Mouse (Mus musculus): ENCODE results near the gene Gdi1. TPM values are rescaled to one million over a fixed set of nuclear protein-coding genes. Genes with fewer than 3 reads are reported as not detected.

Gdi1 gene
- 616 and 685 TPM in 2 replicates for polyA plus RNA-seq (2016; fragmentation: Nextera tagmentation; extraction: Ambion mirVana)

DNA sequence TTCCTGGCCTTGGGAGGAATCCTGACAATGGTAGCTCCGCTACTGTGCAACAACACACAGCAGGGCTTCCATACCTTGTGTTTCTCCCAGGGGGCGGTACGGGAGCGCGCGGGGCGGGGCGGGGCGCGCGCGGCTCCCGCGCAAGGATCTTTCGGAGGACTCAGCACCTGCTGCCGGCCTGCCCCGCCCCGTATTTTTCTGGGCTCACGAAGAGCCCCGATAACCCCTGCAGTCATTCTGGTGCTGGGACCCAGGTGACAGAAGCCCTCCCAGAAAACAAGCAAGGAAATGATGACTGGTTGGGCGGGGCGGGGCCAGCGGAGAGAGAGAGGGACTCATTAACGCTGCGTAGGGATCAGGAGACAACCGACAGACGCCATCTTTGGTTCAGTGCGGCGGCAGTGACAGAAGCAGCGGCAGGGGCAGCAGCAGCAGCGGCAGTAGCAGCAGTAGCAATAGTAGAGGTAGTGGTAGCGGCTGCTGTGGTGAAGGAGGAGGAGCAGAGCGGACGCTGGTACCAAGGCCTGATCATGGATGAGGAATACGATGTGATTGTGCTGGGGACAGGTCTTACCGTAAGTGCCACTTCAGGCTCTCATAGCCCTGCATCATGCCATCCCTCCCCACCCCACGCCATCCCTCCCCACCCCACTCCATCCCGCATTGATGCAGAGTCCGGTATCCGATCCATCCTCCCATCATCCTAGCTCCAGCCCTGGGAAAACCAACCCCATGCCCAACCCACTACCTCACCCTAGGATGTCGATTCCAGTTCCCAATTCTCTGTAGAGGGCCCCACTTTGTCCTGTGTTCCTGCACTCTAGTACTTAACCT, at the start of gene Gdi1:
TSS of gene Gdi1 (plus strand) at position 132 of the 834 bp plus-strand sequence.
- Histone ChIP-seq H3K9me3 (no peaks in the 10 kb centered on the region), H3K9ac (replicated peaks) (peak within 1 kb of the TSS; percentile 84), H3K4me2 (replicated peaks) (peak within 1 kb of the TSS; percentile 70), H3K36me3 (peaks cover 65% of the 10 kb centered on the region), H3K4me1 (peaks cover 9% of the 10 kb centered on the region), H3K27ac (replicated peaks) (peak within 1 kb of the TSS; percentile 91), H3K27me3 (no peaks in the 10 kb centered on the region), H3K4me3 (peak within 1 kb of the TSS; percentile 60)
- 25% methylated on average over 41 of the region's 41 CpGs for WGBS
- peak; percentile 79 for ATAC-seq (ENCODE audit: low FRiP score, low read depth)

DNA sequence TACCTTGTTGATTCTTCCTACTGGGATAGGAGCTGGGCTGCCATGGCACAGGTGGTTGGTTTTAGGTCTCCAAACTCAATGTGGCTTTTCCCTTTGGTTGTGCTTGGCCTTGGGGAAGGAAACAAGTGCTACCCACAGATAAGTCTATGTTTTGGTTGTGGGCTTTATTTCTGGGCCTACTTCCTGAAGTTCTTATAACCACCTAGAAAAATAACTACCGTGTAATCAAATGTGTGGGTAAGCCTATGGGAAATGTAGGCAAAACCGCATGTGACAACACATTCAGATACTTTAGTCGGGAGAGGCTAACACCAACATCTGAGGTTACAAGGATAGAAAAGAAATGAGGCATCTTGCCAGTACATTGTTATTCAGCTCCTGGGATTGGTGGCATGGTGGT, 47.1 kb upstream of the Gdi1 start:
- Histone ChIP-seq H3K36me3 (no peaks in the 10 kb centered on the region; the same call in 1 of the 2 replicates), H3K4me3 (no peak overlapping the region)
- 94% methylated on average over 3 of the region's 3 CpGs for WGBS

DNA sequence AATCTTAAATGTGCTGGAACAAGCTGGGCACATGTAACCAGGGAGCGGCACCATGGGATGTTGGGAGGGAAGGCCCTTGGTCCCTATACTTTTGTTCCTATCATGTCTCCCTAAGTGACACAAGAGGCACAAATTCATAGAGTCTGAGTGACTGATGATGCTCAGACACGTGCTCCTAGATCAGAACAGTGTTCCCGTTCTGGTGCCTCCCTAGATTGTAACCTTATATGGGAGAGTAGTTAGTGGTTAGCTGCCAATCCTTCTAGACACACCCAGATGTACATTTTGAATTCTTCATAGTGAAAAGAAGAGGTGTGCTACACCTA, 35.1 kb upstream of the Gdi1 start:
- Histone ChIP-seq H3K27ac (replicated peaks) (peak overlapping the region; percentile 92), H3K9ac (replicated peaks) (peak overlapping the region; percentile 58; the same call in 1 of the 2 replicates), H3K4me2 (replicated peaks) (peak overlapping the region; percentile 49), H3K27me3 (no peaks in the 10 kb centered on the region), H3K4me3 (peak overlapping the region; percentile 60), H3K9me3 (no peaks in the 10 kb centered on the region), H3K4me1 (0 out of 2 replicates have a peak, but pooled peaks cover 6% of the 10 kb centered on the region), H3K36me3 (0 out of 2 replicates have a peak, but pooled peaks cover 3% of the 10 kb centered on the region)
- WGBS = 32% methylated on average over 3 of the region's 3 CpGs
- no peak for ATAC-seq (ENCODE audit: low FRiP score, low read depth)

More for the DNA sequence above, 47.1 kb upstream of the Gdi1 start:
- Histone ChIP-seq H3K27ac (replicated peaks) (no peak overlapping the region), H3K9me3 (no peaks in the 10 kb centered on the region), H3K9ac (replicated peaks) (no peak overlapping the region), H3K4me1 (peaks cover 5% of the 10 kb centered on the region), H3K4me2 (replicated peaks) (no peak overlapping the region), H3K27me3 (no peaks in the 10 kb centered on the region)
- no peak for ATAC-seq (ENCODE audit: low FRiP score, low read depth)

DNA sequence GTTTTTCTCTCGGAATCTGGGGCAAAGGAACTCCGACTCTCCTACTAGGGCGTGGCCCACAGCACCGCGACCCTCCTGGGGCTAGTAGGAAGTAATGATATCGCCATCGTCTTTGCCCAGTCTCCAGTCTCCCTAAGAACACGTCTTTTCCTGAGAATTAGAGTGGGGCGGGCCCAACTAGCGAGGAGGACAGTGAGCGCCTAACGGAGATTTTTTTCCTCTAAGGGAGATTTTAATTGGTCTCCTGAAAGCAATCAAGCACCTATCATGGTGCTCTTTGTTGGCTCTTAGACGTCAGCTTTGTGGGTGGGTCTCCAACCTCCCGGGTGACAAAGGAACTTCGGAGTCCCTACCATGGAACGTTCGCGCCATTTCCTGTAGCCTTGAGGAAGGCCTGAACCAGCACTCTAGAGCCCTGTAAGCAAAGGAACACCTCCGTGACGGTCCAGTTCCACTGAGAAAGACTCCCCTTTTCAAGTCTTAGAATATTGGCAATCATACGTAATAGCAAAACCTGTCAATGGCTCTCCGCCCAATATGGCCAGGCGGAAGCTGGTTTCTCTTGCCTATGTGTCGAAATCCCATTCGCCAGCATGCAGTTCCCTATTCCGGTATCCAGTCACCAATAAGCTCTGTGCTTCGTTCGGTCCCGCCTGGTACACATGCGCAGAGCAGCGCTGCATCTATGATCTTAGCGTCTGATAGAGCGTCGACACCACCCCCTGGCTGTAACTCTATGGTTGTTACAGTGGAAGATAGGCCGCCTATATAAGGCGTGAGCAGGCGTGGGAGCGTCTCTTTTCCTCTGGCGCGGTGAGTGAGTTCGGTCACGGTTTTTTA, 34.5 kb upstream of the Gdi1 start, which contains the start of gene Rpl10:
TSS of gene Rpl10 (plus strand) at position 751 of the 840 bp plus-strand sequence.
- Histone ChIP-seq H3K4me2 (replicated peaks) (peak within 1 kb of the TSS; percentile 61), H3K36me3 (0 out of 2 replicates have a peak, but pooled peaks cover 3% of the 10 kb centered on the region), H3K4me1 (0 out of 2 replicates have a peak, but pooled peaks cover 6% of the 10 kb centered on the region), H3K9ac (replicated peaks) (peak within 1 kb of the TSS; percentile 77), H3K27ac (replicated peaks) (peak within 1 kb of the TSS; percentile 92), H3K9me3 (no peaks in the 10 kb centered on the region), H3K4me3 (peak within 1 kb of the TSS; percentile 60), H3K27me3 (no peaks in the 10 kb centered on the region)
- WGBS = 19% methylated on average over 42 of the region's 42 CpGs
- ATAC-seq (ENCODE audit: low FRiP score, low read depth) = peak; percentile 96

DNA sequence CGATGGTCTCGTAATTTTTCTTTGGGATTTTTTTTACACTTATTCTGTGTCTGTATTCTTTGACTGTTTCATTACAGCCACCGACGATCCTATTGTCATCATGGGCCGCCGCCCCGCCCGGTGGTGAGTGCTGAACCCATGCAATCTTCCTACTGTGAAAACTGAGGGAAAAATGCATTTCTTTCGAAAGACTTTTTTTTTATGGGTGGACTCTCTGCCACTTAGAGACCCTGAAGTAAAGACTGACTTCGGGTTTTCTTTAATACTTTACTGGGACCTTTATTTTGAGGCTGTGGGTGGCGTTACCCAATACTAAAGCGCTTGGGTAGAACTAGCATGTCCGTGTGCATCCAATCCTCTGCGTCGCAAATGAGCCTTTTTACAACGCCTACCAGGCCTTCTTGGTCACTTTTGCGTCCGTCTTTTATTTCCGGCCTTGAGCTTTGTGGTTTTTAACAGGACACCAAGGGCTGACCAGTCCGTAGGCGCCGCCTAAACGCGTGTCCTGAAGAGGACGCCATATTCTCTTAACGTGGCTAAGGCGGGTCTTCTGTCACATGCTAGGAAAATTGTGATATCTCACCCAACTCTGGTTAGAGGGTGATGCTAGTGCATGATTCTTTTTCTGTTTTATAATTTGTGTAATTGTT, 33.8 kb upstream of the Gdi1 start:
- H3K9ac ChIP-seq (replicated peaks) = peak overlapping the region; percentile 77
- no peak for ATAC-seq (ENCODE audit: low FRiP score, low read depth)
- WGBS = 19% methylated on average over 27 of the region's 27 CpGs
- H3K36me3 ChIP-seq = 0 out of 2 replicates have a peak, but pooled peaks cover 3% of the 10 kb centered on the region
- H3K4me2 ChIP-seq (replicated peaks) = peak overlapping the region; percentile 61
- peak overlapping the region; percentile 60 for H3K4me3 ChIP-seq
- H3K27ac ChIP-seq (replicated peaks) = peak overlapping the region; percentile 54; the same call in 1 of the 2 replicates
- H3K27me3 ChIP-seq = no peaks in the 10 kb centered on the region
- 0 out of 2 replicates have a peak, but pooled peaks cover 6% of the 10 kb centered on the region for H3K4me1 ChIP-seq
- no peaks in the 10 kb centered on the region for H3K9me3 ChIP-seq

DNA sequence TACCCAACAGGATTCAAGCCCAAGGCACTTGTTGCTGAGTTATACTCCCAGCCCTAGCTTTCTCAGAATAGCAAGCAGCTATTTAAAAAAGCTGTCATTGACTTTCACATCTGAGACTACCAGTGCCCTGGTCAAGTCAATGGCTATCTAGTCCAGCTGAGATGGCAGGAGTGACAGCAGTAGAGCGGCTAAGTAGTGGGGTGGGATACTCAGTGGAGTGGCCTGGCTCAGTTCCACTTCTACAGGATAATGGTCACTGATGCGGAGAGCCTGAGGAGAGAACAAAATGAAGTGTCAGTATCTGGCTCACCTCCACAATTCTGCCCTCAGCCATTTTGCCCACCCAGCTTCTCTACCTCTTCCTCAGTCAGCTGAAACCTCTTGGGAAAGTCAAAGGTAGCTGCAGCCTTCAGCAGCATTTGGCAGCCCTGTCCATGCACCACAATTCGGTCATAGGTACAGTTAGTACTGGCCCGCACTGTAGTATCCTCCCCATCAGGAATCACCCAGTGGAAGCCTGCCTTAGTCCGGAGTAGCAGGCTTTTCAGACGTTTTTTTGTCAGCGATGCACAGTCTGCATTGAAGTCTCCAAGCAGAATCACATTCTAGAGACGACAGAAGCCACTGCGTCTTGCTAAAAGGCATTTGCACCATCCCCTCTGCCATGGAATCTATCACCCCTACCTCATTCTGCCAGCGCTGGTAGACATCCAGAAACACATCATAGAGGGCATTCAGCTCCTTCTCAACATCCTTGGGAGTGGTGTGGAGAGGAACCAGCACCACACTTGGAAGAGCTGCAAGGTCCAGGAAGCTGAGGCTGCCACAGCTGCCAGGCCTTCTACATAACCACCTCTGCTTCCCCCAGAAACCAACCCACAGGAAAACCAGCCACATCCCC, 31.1 kb upstream of the Gdi1 start:
- Histone ChIP-seq H3K9me3 (no peaks in the 10 kb centered on the region), H3K4me2 (replicated peaks) (no peak overlapping the region), H3K27ac (replicated peaks) (no peak overlapping the region), H3K27me3 (no peaks in the 10 kb centered on the region), H3K9ac (replicated peaks) (no peak overlapping the region), H3K4me1 (0 out of 2 replicates have a peak, but pooled peaks cover 6% of the 10 kb centered on the region), H3K4me3 (no peak overlapping the region), H3K36me3 (0 out of 2 replicates have a peak, but pooled peaks cover 3% of the 10 kb centered on the region)
- 36% methylated on average over 10 of the region's 10 CpGs for WGBS
- ATAC-seq (ENCODE audit: low FRiP score, low read depth) = no peak

DNA sequence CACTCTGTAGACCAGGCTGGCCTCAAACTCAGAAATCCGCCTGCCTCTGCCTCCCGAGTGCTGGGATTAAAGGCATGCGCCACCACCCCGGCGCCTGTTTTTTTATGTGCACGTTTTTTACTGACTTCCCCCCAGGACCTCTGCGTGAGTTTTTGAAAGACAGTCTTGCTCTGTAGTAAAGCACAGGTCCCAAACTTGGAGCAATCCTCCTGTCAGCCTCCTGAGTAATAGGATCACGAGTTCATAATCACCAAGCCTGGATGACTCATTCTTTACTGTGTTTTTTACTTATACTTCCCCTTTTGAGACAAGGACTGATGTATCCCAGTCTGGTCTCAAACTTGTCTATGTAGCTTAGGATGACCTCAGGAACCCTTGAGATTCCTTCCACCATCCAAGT, 26.9 kb upstream of the Gdi1 start:
- Histone ChIP-seq H3K9ac (replicated peaks) (no peak overlapping the region), H3K4me3 (no peak overlapping the region), H3K4me2 (replicated peaks) (no peak overlapping the region), H3K27ac (replicated peaks) (no peak overlapping the region), H3K4me1 (peaks cover 7% of the 10 kb centered on the region; the same call in 1 of the 2 replicates), H3K36me3 (no peaks in the 10 kb centered on the region), H3K9me3 (no peaks in the 10 kb centered on the region), H3K27me3 (no peaks in the 10 kb centered on the region)
- WGBS = 78% methylated on average over 8 of the region's 8 CpGs
- ATAC-seq (ENCODE audit: low FRiP score, low read depth) = no peak

DNA sequence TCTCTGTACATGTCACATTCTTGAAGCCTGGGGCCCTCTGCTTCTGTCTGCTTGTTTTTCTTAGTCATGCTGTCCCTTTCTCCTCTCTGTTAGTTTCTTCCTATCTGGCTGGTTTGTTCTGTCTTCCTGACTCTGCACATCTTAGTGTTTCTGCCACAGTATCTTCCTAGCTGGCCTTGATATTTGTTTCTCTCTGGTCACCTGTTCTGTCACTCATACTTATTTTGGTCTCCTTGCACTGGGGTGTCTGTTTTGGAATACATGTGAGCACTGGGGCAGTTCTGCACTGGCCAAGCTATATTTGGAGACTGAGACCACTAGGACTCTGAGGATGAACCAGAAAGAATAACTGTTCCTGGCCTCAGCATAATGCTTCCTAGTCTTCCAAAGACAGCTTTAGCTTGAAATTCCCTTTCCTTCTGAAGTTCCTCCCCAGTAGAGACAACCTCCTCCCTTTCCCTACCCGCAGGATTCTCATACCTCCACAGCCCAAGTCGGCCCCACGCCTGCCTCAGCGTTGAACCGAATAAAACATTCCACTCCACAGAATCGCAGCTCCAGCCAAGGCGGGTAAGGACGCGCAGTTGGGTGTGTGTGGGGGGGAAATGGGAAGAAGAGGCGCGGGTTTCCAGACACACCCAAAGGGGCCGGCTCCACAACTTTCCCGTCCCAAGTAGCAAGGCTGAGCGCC, 23.6 kb upstream of the Gdi1 start:
- Histone ChIP-seq H3K27me3 (no peaks in the 10 kb centered on the region), H3K4me3 (peak overlapping the region; percentile 58), H3K4me1 (peaks cover 16% of the 10 kb centered on the region; the same call in 1 of the 2 replicates), H3K9me3 (no peaks in the 10 kb centered on the region), H3K9ac (replicated peaks) (peak overlapping the region; percentile 50), H3K27ac (replicated peaks) (no peak overlapping the region), H3K36me3 (no peaks in the 10 kb centered on the region), H3K4me2 (replicated peaks) (peak overlapping the region; percentile 63)
- 19% methylated on average over 14 of the region's 14 CpGs for WGBS
- ATAC-seq (ENCODE audit: low FRiP score, low read depth) = 0 out of 2 replicates have a peak, but pooled peaks have one; percentile 10

DNA sequence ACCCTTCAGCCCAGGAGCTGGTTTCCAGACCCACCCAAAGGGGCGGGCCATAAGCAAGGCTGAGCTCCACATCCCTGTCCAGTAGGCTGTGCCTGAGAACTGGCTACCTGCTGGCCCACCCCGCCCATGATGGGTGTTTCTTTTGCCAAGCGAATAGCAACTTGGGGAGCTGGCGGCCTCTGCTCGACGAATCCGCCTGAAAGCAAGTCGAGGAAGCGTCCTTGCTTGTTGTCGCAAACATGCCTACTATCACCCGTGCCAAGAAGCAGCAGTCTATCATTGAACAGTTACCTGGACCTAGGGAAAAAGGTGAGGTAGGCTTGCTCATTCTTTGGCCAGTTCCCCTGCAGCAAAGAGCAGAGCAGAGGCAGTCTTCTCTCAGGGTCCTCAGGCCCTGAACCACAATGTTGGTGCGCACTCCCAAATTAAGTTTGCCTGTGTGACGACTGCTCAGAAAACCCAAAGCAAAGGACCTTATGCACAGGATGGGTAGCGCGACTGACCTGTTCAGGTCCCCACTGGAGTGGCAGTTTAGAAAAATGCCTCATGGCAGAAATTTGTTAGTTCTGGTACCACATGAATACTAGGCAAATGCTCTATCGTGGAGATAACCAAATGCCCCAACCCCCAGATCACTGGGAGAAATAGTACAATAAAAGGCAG, 22.9 kb upstream of the Gdi1 start, which contains the start of the genes Taz and Dnase1l1:
TSS of gene Taz (plus strand) at position 181 of the 663 bp plus-strand sequence.
TSS of gene Dnase1l1 (minus strand) at position 606 of the 663 bp plus-strand sequence.
- peaks cover 16% of the 10 kb centered on the region; the same call in 1 of the 2 replicates for H3K4me1 ChIP-seq
- H3K27ac ChIP-seq (replicated peaks) = peak within 1 kb of the TSS; percentile 60
- H3K36me3 ChIP-seq = no peaks in the 10 kb centered on the region
- H3K9me3 ChIP-seq = no peaks in the 10 kb centered on the region
- H3K4me2 ChIP-seq (replicated peaks) = peak within 1 kb of the TSS; percentile 63
- H3K4me3 ChIP-seq = peak within 1 kb of the TSS; percentile 58
- peak within 1 kb of the TSS; percentile 73 for H3K9ac ChIP-seq (replicated peaks)
- no peaks in the 10 kb centered on the region for H3K27me3 ChIP-seq
- ATAC-seq (ENCODE audit: low FRiP score, low read depth) = peak; percentile 64
- 21% methylated on average over 16 of the region's 16 CpGs for WGBS
